28 mouse cellular contexts compared by ENCODE assay signal in genomic region chr10:11438461-11438860, GRCm38 (mm10).
DNase-seq lines count a peak whose midpoint lies in the region; ATAC-seq lines count a peak whose summit lies in the region.
"Had no signal": no experiment of that assay in that cellular context is flagged by ENCODE, and none has a peak within 500 bp of the region (broad histone marks: within the 10 kb centered on the region; RNA-seq: fewer than 3 reads in every experiment).

No protein-coding gene starts in this region.

- WGBS in embryonic facial prominence, embryonic 14.5 days = 87% methylated on average over 10 of the region's 10 CpGs
- WGBS in embryonic facial prominence, embryonic 10.5 days = 90% methylated on average over 10 of the region's 10 CpGs

- H3K36me3 ChIP-seq in embryonic facial prominence, embryonic 14.5 days (ENCODE audit: control insufficient read depth, insufficient read depth, low read length) = no peaks in the 10 kb centered on the region
- H3K36me3 ChIP-seq in embryonic facial prominence, embryonic 10.5 days (replicated peaks) = no peaks in the 10 kb centered on the region
- H3K36me3 ChIP-seq: embryonic facial prominence, embryonic 12.5 days; hindbrain, embryonic 10.5 days; limb, embryonic 12.5 days; midbrain, embryonic 12.5 days; neural tube, embryonic 12.5 days; stomach, embryonic 15.5 days had no signal

- H3K4me1 ChIP-seq in embryonic facial prominence, embryonic 14.5 days (ENCODE audit: control insufficient read depth, insufficient read depth, low read length) = no peaks in the 10 kb centered on the region
- no peaks in the 10 kb centered on the region for H3K4me1 ChIP-seq in embryonic facial prominence, embryonic 10.5 days
- H3K4me1 ChIP-seq: embryonic facial prominence, embryonic 12.5 days; forebrain, embryonic 13.5 days; hindbrain, embryonic 10.5 days; limb, embryonic 12.5 days; midbrain, embryonic 12.5 days; neural tube, embryonic 12.5 days; stomach, embryonic 15.5 days had no signal

- H3K9me3 ChIP-seq in embryonic facial prominence, embryonic 14.5 days (ENCODE audit: control insufficient read depth, low read length) = no peaks in the 10 kb centered on the region
- H3K9me3 ChIP-seq in embryonic facial prominence, embryonic 10.5 days = peaks cover 2% of the 10 kb centered on the region; the same call in 1 of the 2 replicates
- H3K9me3 ChIP-seq: embryonic facial prominence, embryonic 12.5 days; forebrain, embryonic 13.5 days; hindbrain, embryonic 10.5 days; midbrain, embryonic 12.5 days; neural tube, embryonic 12.5 days; stomach, embryonic 15.5 days had no signal

- no peaks in the 10 kb centered on the region for H3K27me3 ChIP-seq in embryonic facial prominence, embryonic 14.5 days (replicated peaks; ENCODE audit: control insufficient read depth, insufficient read depth, low read length)
- no peaks in the 10 kb centered on the region for H3K27me3 ChIP-seq in embryonic facial prominence, embryonic 10.5 days (replicated peaks; ENCODE audit: low read depth, poor library complexity, severe bottlenecking)
- H3K27me3 ChIP-seq: embryonic facial prominence, embryonic 12.5 days; forebrain, embryonic 13.5 days; limb, embryonic 12.5 days; midbrain, embryonic 12.5 days; neural tube, embryonic 12.5 days; stomach, embryonic 15.5 days had no signal

- no peak overlapping the region for H3K27ac ChIP-seq in embryonic facial prominence, embryonic 14.5 days (replicated peaks; ENCODE audit: low read depth, low read length)
- H3K27ac ChIP-seq in embryonic facial prominence, embryonic 10.5 days (replicated peaks) = no peak overlapping the region
- H3K27ac ChIP-seq: embryonic facial prominence, embryonic 12.5 days; forebrain, embryonic 13.5 days; hindbrain, embryonic 10.5 days; layer of hippocampus, adult 2 months; limb, embryonic 12.5 days; midbrain, embryonic 12.5 days; neural tube, embryonic 12.5 days; stomach, embryonic 15.5 days had no signal

- H3K4me3 ChIP-seq in embryonic facial prominence, embryonic 14.5 days (ENCODE audit: low read depth, low read length) = no peak overlapping the region
- H3K4me3 ChIP-seq in embryonic facial prominence, embryonic 10.5 days = no peak overlapping the region
- H3K4me3 ChIP-seq: embryonic facial prominence, embryonic 12.5 days; erythroblast, embryonic 14.5 days; forebrain, embryonic 13.5 days; hindbrain, embryonic 10.5 days; layer of hippocampus, adult 2 months; limb, embryonic 12.5 days; midbrain, embryonic 12.5 days; neural tube, embryonic 12.5 days; stomach, embryonic 15.5 days had no signal

- no peak for ATAC-seq in embryonic facial prominence, embryonic 14.5 days (ENCODE audit: low read depth)
- ATAC-seq: CD4-positive, CD25-positive, alpha-beta regulatory T cell, adult 4 months; forebrain, embryonic 13.5 days; intestine, postnatal 0 days; liver, postnatal 0 days had no signal

- H3K4me2 ChIP-seq in embryonic facial prominence, embryonic 14.5 days (ENCODE audit: low read depth, low read length) = no peak overlapping the region
- H3K4me2 ChIP-seq: embryonic facial prominence, embryonic 12.5 days; forebrain, embryonic 13.5 days; heart, embryonic 11.5 days; limb, embryonic 12.5 days; liver, embryonic 11.5 days; midbrain, embryonic 12.5 days; neural tube, embryonic 12.5 days; stomach, embryonic 15.5 days had no signal

- DNase-seq in embryonic facial prominence, embryonic 14.5 days (ENCODE audit: low spot score) = peak; percentile 4
- DNase-seq in embryonic facial prominence, embryonic 10.5 days (ENCODE audit: low spot score) = no peak
- peak; percentile 14 for DNase-seq in brain, adult 2 months (ENCODE audit: low read depth, low spot score)
- peak; percentile 28 for DNase-seq in cerebellum, adult 9-11 months
- DNase-seq in retina, postnatal 1 day = peak; percentile 74
- DNase-seq in thymus, postnatal 10 days (ENCODE audit: low spot score in 2 of 2) = no peak
- no peak for DNase-seq in T-cell, adult 2 months (ENCODE audit: low spot score)
- DNase-seq: adrenal gland, postnatal 36 days; heart, postnatal 10 days; kidney, postnatal 25 days; liver, postnatal 0 days; lung, postnatal 10 days; right cerebral cortex, adult 18-20 months; right cerebral cortex, postnatal 4 days; thymus, postnatal 4 days had no signal

- no peak overlapping the region for H3K9ac ChIP-seq in embryonic facial prominence, embryonic 14.5 days (ENCODE audit: low read depth, low read length)
- H3K9ac ChIP-seq: embryonic facial prominence, embryonic 12.5 days; forebrain, embryonic 13.5 days; limb, embryonic 12.5 days; liver, postnatal 0 days; midbrain, embryonic 12.5 days; neural tube, embryonic 12.5 days; stomach, embryonic 15.5 days had no signal

Comparison
In these comparisons a context has a peak if more than half of its experiments do, and no peak if none do; other contexts are left out.
1. DNase-seq: peak in embryonic facial prominence, embryonic 14.5 days (single experiment), brain, adult 2 months (single experiment), cerebellum, adult 9-11 months (single experiment) and retina, postnatal 1 day (single experiment); none in embryonic facial prominence, embryonic 10.5 days (single experiment), thymus, postnatal 10 days (0 of 2) and T-cell, adult 2 months (single experiment).